Mouse (Mus musculus) layer of hippocampus, postnatal 14 days (tissue): Measurements from ENCODE around the gene Aco1. TPM values are rescaled to one million over a fixed set of nuclear protein-coding genes. Genes with fewer than 3 reads are reported as not detected.

Experiments used
- DNase-seq, 2 experiments: peaks; one replicate each; pipeline ENCODE4 v3.0.0; 2021 to 2022; ENCODE audit warnings: low spot score in 2 of 2, mixed read lengths in 1 of 2
- total RNA-seq, 2 experiments: library from RNA; stranded (reverse); gene quantifications; 2 replicates each; pipeline ENCODE4 v1.2.3; 2021

The Aco1 gene
- total RNA-seq, 2 experiments from 2014 or later, result 37.1 to 44.8 TPM

DNA sequence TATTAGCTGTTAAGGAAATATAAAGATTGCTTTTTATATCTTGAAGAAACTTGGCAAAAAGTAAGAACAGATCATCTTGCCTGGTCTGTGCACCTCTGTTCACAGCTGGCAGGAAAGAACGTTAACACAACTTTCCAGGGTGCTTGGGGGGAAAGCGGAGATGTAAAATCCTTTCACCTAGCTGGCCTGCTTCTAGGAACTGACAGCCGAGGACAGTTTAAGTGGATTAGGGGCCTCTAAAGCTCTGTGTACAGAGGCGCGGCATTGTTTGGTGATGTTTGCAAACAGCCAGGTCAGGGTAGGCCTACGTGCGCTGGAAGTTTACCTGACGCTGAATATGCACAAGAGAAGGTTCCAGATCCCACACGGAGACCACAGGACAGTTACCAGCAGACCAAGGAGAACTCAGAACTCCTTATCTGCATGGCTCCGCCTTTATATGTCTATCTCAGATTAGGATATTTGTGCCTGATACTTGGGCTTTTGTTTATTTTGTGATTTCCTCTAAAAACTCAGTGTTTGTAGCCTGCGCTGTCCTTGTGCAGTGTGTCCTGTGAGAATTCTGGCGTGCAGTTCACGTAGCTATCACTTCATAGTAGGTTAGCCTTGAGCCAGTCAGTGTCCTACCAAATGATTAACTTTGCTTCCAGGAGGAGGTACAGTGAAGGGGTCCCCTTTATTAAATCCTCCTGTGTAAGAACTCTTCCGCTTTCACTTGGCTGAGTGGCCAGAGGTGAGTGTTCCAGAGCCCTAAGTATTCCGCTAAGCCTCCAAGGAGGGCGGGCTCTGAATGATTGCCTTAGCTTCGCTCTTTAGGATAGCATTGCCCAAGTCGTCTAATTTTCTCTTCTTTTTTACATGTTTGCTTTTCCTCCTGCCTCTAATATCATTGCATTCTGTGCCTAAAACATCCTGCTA is 14.0 kb downstream of the Aco1 start:
- DNase-seq, result no peak

DNA sequence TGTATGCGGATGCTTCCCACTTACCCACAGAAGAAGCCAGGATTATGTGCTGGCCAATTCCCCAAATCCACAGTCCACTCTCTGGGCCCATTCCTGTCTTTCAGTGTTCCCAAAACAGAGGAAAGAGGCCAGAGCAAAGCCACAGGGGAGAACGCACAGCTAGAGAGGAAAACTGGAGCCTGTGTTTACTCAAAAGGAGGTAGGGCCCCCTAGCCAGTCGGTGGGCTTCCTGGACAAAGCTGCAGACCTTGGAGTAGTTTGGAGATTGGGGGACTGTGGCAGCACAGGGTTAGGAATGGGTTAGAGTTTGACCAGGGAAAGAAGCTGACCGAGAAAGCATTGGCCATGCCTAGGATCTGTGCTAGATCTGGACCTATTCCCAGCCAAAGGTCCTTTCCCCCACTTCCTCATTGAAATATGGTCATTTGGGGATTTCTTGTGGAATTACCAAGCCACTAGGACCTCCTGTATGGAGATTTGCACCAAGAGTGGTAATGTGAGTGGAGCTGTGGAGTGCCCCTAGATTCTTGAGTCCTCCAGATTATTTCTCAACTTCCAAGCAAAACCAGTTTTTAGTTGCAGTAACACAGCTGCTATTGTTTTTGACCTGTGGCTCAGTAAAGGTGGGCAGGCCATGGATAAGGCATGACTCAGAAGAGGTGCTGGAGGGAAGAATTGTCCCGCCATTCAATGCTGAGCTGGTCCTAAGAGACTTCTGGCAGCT is 14.8 kb downstream of the Aco1 start:
- no peak for DNase-seq

DNA sequence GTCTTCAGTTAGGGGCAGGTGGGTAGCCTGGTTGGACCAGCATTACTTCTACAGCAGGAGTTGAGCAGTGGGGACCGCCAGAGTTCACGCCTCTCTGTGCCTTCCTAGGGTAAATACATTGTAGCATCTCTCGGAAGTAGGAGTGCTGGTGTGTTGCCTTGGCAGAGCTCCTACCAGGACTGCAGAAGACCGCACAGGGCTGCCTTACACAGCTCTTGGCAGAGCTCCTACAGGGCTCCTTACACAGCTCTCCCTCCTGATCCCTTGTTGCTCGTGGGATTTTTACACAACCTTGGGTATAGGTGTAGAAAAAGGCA is 15.3 kb downstream of the Aco1 start:
- no peak for DNase-seq

DNA sequence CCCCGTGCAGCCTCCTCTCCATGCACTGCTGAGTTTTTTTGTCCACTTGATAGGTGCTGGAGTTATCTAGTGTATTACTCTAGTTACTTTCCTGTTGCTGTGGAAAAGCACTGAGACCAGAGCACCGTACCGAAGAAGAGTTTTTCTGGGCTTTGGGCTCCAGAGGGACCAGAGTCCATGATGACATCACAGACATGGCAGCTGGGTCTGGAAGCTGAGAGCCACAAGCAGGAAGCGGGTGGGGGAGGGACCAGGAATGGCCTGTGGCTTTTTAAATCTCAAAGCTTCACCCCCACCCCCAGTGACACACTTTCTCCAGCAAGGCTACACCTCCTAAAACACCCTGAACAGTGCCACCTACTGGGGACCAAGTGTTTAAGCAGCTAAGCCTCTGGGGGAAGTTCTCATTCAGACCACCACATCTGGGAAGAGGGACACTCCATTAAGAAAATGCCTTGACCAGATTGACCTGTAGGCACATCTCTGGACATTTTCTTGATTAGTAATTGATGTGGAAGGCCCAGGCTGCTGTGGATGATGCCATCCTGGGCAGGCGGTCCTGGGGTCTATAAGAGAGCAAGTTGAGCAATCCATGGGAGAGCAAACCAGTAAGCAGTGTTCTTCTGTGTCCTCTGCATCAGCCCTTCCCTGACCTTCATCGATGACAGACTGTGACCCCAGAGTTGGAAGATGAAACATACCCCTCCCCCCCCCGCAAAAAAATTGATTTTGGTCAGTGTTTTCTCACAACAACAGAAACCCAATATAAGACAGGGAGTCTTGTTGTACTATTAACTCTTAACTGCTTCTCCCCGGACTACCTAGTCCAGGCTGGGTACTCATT is 17.9 kb downstream of the Aco1 start:
- DNase-seq, result no peak

DNA sequence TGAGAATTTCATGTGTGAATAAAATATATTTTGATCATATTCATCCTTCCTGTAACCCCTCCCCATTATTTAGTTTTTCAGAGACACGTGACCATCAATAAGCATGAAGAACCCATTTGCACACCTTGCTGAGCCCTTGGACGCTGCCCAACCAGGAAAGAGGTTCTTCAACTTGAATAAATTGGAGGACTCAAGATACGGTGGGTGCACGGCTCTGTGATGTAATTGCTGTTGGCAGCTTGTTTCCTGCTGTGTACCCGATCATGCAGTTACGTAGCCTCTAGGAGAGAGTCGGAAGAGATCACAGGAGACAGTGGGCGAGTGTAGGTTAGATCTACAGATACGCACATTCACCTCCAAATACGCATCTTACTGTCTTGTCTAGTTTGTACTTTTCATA is 20.8 kb downstream of the Aco1 start:
- no peak for DNase-seq

DNA sequence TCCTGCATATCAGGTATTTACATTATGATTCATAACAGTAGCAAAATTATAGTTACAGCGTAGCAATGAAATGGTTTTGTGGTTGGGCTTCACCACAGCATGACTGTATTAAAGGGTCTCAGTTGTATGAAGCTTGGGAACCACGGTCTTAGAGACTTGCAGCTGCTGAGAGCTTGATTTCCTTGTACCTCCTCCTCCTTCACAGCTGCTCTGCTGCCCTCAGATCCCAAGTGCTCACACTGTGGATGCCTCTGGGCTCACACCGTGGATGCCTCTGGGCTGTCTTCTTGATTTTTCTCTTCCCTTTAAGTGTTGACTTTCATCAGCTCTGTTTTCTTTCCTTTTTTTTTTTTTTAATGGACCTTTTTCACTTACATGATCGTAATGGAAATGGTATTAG is 28.6 kb downstream of the Aco1 start:
- DNase-seq, result no peak

DNA sequence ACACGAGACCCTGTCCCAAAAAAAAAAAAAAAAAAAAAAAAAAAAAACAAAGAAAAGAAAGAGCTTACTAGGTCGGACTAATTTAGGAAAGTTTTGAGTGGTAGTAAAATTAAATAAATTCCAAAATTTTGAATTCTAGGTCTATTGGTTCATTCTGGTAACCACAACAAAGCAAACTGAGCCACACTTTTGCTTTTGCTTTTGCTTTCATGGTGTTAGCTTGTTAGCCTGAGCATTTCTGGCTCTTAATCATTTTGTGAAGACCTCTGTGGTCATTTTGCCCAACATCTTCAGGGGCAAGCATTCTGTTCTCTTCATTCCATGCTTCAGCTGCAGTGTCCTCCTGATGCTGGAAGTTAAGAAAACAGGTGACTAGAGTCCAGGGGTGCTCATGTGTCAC is 29.5 kb downstream of the Aco1 start:
- no peak for DNase-seq

DNA sequence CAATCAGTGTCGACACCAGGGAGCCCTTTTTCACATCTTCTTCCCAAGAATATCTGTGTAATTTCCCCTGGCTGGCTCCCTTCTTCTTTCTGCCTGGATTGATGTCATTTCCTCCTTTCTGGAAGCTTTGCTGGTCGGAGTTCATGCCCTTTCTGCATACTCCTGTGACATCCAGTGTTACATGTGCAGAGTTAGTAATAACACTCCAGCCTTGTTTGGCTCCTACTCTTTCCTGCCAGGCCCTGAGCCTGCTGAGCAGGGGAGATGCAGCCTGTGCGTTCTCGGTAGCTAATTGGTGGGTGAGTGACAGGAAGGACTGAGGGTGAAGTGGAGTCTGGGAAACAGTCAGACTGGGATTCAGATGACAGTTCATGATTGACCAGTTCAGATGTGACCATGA is 31.4 kb downstream of the Aco1 start:
- no peak for DNase-seq

DNA sequence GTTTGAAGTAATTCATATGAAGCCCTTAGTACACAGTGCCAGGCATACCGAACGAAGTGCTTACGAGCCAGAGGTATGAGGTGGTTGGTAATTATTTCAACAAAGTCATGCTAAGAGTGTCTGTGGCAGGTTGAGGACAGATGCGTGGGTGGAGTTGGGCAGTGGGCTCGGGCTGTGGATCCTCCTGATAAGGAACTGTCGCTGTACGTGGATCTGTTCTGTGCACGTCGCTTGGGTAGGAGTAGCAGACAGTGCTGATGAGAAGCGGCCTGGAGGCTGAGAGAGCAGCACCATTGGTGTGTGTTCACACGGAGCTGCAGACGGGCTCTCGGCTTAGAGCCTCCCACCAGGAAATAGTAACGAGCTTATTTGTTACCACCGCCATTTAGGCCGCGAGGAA is 35.7 kb downstream of the Aco1 start:
- no peak for DNase-seq

DNA sequence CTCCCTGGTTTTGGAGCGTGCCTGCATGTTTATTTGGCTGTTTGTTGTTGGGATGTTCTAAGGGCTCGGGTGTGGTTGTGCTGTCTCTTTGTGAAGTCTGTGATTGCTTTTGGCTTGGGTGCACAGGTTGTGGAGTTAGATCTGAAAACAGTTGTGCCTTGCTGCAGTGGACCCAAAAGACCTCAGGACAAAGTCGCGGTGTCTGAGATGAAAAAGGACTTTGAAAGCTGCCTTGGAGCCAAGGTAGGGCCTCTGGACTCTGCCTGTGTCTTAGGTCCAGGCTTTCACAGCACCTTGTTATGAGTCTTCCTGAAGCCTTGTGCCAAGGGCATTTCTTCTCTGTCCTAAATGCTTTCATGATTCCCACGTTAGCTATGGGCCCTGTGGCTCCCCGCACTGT is 37.2 kb downstream of the Aco1 start:
- DNase-seq, result no peak

DNA sequence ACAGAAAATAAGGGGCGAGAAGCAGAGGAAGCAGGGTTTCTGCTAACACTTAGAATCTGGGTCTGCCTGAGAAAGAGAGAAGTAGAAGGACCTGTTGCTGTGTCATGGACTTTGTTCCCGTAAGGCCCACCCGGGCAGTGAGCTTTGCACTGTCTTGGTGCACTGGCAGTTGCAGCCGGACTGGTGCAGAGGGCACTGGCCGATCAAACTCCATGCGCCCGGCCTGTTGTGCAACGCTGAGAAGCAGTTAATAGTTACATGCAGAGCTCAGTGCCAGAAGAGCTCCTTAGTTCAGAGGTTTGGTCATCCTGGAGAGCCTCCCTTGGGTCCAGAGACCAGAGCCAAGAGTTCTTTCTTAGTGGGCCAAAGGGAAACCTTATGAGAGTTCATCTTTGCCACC is 38.8 kb downstream of the Aco1 start:
- no peak for DNase-seq

DNA sequence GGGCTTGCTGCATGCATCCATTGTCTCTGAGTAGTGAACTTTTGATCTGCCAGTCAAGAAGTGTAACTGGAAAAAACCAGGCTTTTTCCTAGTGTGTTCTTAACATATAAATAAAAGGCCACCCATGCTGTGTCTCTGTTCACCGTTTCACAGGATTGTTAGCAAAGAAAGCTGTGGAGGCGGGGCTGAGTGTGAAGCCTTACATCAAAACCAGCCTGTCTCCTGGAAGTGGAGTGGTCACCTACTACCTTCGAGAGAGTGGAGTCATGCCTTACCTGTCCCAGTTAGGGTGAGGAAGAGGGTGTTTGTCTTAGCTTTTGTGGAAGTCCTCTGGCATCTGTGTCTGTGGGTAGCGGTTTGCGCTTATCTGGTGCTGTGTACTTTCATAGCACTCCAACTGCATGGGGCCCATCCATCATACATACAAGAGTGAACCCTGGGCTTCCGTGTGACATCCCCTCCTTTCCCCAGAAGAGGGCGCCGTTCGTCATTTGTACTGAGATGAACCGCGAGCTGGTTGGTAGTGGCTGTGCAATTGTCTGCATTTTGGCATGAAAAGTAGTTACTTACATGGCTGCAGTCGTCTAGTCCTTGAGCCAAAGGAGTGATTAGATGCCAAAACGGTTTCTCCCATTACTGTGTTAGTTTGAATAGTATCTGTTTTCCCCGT is 39.9 kb downstream of the Aco1 start:
- peak; percentile 63 to 68 for DNase-seq

DNA sequence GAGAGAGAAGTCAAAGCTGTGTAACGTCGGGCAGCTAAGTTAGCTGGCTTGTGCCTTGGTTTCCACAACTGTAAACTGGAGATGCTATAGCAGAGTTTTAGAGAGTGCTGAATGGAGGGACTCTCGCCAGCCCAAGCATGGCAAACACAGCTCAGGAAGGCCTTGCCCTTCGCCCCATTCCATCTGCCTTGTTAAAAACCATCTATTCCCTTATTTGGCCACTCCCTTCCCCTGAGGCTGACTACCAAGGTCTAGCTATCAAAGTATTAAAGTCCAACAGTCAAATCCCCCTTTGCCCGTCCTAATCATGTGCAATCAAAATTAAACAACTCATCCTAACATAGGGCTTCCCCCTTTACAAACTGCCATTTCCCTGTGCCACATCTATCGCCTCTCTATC is 40.9 kb downstream of the Aco1 start:
- DNase-seq, result no peak

DNA sequence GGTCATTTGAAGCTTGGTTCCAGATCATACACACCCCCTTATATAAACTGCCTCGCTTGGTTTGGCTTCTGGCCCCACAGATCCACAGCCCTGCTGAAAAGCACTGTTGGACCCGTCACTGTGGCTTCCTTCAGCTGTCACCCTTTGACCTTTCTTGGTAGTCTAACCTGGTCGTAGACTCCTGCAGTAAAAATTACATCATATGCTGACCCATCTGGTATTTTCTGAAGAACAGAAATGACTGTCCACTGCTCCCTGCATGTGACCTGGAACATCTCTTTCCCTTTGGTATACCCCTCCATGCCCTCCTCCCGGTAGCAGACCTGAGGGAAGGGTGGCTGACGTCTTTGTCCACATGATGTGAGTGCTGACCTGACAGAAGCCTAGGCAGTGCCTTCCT is 41.6 kb downstream of the Aco1 start:
- DNase-seq, result no peak

DNA sequence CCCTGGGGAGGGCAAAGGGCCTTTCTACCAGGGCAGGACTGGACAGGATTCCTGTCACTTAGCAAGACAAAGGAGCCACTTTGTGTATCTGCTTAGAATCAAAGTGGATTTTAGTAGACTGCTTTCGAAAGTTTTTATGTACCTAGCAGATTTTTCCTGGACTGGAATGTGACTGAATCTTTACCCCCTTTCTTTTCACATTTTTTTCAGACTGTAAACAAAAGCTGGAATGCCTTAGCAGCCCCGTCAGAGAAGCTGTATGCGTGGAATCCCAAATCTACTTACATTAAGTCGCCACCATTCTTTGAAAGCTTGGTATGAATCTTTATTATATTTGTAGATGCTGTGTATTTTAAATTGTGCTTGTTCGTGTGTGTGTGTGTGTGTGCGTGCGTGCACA is 45.1 kb downstream of the Aco1 start:
- no peak for DNase-seq

DNA sequence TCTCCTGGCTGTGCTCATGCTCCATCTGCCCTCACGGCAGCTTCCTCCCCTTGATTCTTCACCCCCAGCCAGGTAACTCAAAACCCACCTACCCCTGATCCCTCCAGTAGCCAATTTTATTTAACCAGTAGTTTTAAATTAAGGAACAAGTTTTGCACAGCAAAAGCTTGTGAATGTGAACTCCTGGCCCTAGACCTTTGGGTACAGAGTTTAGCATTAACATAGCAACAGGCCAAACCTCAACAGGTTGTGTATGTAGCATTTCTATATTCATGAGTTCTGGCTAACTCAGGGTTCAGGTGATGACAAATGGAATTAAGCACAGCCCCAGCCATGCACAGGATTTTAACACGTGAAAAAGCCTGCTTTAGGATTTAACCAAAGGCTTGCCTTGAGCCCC is 49.4 kb downstream of the Aco1 start:
- no peak for DNase-seq

DNA sequence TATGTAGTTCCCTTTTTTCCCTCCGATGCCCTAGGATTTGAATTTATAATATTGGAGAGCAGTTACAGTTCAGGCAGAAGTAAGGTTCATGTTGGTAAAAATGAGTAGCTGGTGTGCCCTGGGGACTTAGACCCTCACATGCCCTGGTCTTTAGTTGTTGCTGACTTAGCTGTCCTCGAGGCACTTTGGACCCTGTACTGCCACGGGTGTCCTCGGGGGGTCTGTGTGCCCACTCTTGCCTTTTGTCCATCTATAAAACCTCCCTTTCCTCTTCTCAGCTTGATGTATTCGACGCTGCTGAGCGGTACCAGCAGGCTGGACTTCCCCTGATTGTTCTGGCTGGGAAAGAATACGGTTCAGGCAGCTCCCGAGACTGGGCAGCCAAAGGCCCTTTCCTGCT is 50.6 kb downstream of the Aco1 start:
- DNase-seq, result no peak

DNA sequence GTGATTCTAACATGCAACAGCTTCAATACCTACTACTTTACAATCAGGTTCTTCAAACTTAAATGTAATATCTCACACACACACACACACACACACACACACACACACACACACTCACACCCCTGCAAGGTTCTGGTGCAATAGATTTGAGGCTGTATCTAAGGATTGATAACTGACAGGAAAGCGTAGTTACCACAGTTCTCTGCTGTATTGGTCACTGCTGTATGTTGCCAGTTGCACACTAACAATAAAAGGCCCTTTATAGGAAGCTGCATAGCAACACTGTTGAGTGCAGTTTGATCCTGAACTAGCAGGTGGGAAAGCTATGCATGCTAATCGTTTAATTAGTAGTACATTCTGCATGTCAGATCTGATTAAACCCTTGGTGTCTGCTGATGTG is 52.5 kb downstream of the Aco1 start:
- DNase-seq, result no peak

DNA sequence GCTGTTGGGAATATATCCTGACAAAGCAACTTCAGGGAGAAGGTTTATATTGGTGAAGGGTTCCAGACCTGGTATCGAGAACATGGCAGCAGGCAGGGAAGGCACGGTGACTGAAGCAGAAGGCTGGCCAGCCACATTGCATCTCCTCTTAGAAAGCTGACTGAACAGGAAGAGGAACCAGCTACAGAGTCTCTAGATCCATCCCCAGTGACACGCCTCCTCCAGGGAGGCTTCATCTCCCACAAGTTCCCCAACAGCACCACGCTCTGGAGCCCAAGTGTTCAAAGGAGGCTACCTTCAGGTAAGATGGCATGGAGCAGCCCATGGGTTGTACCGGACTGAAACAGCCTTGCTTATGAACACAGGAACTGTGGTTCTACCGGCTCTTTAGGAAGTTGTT is 59.3 kb downstream of the Aco1 start:
- DNase-seq, result no peak

DNA sequence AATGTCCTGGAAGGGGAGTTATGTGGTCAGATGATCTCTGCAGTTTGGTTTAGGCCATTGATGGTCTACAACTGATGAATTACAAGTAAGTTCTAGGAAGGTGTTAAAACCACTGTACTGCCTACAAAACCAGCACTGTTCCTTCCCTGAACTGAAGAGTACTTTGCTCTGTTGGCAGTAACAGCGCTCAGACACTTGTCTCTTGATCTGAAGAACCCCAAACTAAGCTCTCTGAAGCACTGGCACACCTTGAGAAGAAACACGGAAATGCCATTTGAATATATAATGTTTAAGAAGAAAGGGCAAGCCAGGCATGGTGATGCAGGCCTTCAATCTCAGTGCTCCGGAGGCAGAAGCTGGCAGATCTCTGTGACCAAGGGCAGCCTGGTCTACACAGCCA is 61.5 kb downstream of the Aco1 start:
- no peak for DNase-seq

DNA sequence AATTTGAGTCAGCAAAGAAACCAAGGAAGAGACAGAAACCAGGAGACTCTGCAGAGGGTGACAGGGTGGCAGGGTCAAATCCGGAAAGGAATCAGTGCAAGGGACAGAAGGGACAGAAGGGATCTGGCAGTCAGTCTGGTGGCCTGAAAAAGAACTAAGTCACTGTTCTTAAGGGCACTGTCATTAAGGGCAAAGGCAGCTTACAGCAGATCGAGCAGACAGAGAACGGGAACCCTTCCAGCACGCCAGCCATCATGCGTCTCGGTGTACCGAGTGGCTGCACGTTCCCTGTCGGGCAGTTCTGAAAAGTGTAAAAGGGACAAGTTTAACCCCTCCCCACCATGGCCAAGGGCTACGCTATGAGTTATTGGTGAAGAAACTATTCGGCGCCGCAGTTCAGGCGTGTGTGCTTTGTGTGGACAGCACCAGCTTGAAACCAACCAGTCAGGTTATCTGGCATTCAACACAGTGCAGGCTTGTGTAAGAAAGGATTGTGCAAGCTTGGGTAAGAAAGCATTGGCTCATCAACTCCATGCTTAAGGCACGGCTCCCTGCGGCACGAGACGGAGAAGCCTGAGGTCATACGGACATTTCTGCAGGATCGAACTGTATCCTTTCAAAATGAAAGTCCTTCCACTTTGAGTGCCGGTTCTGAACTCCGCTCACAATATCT is 62.5 kb downstream of the Aco1 start:
- DNase-seq, result no peak
